Mouse (Mus musculus) myocyte (in vitro differentiated cells): ENCODE measurements at regions not wholly inside any gene's neighbourhood (a gene's known extent, or its start where the extent isn't known, plus 50 kb on each side); places are given as distances from the start of the nearest gene placed in this dataset.

Experiments used
- CEBPB ChIP-seq: IDR thresholded peaks from 2 replicates; pipeline ENCODE4 v1.6.1; 2011; ENCODE audit warnings: mild to moderate bottlenecking, moderate library complexity; ENCODE audit not compliant: poor library complexity, insufficient read depth, severe bottlenecking
- MAX ChIP-seq: IDR thresholded peaks from one replicate; pipeline ENCODE4 v1.6.1; 2011; ENCODE audit warnings: low read depth, mild to moderate bottlenecking, control low read depth
- MYOG ChIP-seq, 3 experiments: IDR thresholded peaks; one replicate each; pipeline ENCODE4 v1.6.1; 2011; ENCODE audit warnings: control low read depth in 2 of 3, low read depth in 2 of 3, mild to moderate bottlenecking in 2 of 3; ENCODE audit not compliant: insufficient read length in 2 of 3, control insufficient read depth in 1 of 3, insufficient read depth in 1 of 3
- POLR2A ChIP-seq: IDR thresholded peaks from one replicate; pipeline ENCODE4 v1.6.1; 2011; ENCODE audit warnings: low read depth, mild to moderate bottlenecking, control low read depth, moderate library complexity; ENCODE audit not compliant: insufficient read length
- TCF12 ChIP-seq: IDR thresholded peaks from one replicate; pipeline ENCODE4 v1.6.1; 2011; ENCODE audit warnings: mild to moderate bottlenecking, control low read depth; ENCODE audit not compliant: poor library complexity, insufficient read depth, severe bottlenecking

- TF ChIP-seq MYOG (IDR thresholded peaks at IDR 0.05; ENCODE audit: control insufficient read depth in 1 of 3, insufficient read depth in 1 of 3, insufficient read length in 2 of 3, low read depth in 2 of 3) (no peak), MAX (no peak), POLR2A (no peak), CEBPB (no peak), TCF12 (no peak)
Measured at GRCm38 (mm10) chr7:134519372-134519975, 134.0 kb upstream of the D7Ertd443e start.
